Mouse (Mus musculus) large intestine, adult 2 months (tissue): ENCODE results near the gene Leo1. TPM values are rescaled to one million over a fixed set of nuclear protein-coding genes. Genes with fewer than 3 reads are reported as not detected.

ENCODE experiments used
- DNase-seq: peaks from one replicate; pipeline ENCODE4 v3.0.0-alpha.2; 2012; ENCODE audit warnings: low read depth, low spot score
- WGBS: fragments of 180-500 bp; shearing (Covaris S2); methylation state at CpG from one replicate; pipeline ENCODE4 v1.1.7; 2018; 5-methylcytosine and 5-hydroxymethylcytosine counted together
- polyA plus RNA-seq: library from polyadenylated mRNA; depleted of rRNA; stranded (reverse); fragments of >200 nt; gene quantifications from 2 replicates; pipeline ENCODE4 v1.2.3, GENCODE M21; 2012; rRNA removed

The Leo1 gene
- 3.9 and 4.8 TPM in 2 replicates for polyA plus RNA-seq

DNA sequence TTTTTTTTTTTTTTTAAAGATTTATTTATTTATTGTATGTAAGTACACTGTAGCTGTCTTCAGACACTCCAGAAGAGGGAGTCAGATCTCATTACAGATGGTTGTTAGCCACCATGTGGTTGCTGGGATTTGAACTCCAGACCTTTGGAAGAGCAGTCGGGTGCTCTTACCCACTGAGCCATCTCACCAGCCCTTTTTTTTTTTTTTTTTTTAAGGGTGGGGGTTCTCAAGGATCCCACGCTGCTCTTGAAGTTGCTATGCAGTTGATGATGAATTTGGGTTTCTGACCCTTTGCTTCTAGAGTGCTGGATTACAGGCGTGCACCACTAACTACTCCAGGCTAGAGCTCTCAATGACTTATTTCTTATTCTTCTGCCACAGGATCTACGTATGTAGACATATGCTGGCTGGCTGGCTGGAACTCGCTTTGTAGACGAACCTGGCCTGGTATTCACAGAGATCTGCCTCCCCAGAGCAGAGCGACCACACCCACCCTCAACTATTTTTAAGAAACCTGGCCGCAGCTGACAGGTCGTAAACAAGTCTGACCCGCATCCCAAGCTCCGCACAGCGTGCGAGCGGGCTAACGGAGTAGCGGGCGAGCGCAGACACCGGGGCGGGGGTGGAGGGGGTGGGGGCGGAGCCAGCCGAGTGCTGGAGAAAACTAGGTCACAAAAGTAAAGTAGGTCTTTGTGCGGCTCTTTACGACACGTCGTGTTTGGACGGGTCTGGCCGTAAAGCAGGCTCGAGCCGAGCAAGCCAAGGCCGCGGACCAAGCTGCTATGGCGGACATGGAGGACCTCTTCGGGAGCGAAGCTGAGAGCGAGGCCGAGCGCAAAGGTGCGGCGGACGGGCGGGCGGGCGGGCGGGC, at the start of gene Leo1:
Gene Leo1 (plus strand): TSS at position 729 of the 871 bp plus-strand sequence.
- under 1% methylated on average over 45 of the region's 45 CpGs for WGBS
- peak; percentile 56 for DNase-seq

DNA sequence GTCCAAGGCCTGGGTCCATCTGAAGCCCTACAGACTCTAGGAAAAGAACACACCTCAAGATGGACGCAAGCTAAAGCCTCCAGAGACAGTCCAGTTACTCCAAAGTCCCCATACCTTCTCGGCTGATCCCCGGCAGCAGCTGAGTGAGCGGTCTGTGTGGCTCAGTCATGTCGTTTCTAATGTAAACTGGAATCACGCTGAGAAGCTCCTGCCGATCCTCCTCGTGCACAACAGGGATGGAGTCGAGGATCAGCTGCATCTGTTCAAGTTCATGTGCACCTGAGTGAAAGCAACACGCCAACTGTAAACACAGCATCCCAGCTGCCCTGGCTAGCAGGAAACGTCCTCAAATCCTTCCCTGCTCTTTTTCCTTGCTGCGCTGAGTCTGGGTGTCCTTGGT, 48.1 kb upstream of the Leo1 start:
- WGBS, result 74% methylated on average over 12 of the region's 12 CpGs

DNA sequence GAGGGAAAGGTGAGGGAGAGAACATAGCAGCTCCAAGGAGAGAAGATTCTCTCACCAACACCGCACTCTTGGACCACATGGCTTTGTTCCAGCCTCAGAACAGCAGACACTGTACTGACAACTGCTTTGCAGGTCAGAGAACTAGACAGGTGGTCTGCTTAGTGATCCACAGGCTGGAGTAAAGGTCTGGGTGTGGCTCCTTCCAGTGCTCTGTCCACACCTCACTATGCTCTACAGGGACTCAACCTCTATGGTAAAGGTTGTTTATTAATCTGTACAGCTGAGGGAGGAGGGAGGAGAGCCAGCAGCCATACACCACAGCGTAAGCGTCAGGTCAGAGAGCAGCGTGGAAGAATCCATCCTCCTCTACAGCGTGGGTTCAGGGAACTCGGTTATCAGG, 45.4 kb upstream of the Leo1 start:
- DNase-seq, result no peak
- 43% methylated on average over 6 of the region's 6 CpGs for WGBS

More for the DNA sequence above, 48.1 kb upstream of the Leo1 start:
- no peak for DNase-seq

DNA sequence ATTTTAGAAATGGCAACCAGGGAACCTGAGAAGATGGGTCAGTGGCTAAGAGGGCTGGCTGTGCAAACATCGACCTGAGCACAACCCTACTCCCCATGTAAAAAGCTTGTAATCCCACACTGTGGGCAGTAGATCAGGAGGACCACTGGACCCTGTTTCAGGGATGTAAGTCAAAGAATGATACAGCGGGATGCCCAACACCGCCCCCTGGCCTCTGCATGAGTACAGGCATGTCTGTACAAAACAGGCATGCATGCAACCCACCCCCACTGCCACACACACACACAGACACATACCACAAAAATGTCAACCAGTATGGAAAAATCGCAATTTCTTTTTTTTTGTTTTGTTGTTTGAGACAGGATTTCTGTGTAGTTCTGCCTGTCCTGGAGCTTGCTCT, 42.3 kb upstream of the Leo1 start:
- no peak for DNase-seq
- WGBS, result 92% methylated on average over 4 of the region's 4 CpGs

DNA sequence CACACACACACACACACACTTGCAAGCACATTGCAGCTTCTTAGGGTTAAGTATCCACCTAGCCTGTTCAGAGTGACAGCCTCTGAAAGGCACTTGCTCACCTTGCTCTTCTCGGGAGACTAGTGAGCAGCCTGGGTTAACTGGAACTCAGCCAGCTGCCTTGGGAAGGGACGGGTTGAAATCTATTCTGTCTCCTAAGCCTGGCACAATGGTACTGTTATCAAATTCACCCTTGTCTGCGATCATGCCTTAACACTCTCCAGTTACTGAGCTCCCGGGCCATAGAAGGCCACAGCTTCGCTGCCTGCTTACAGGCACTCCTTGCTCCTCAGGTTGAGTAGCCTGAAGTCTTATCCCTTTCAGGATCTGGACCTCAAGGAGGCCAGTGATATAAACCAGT, 40.7 kb upstream of the Leo1 start:
- 38% methylated on average over 5 of the region's 5 CpGs for WGBS
- DNase-seq, result no peak

DNA sequence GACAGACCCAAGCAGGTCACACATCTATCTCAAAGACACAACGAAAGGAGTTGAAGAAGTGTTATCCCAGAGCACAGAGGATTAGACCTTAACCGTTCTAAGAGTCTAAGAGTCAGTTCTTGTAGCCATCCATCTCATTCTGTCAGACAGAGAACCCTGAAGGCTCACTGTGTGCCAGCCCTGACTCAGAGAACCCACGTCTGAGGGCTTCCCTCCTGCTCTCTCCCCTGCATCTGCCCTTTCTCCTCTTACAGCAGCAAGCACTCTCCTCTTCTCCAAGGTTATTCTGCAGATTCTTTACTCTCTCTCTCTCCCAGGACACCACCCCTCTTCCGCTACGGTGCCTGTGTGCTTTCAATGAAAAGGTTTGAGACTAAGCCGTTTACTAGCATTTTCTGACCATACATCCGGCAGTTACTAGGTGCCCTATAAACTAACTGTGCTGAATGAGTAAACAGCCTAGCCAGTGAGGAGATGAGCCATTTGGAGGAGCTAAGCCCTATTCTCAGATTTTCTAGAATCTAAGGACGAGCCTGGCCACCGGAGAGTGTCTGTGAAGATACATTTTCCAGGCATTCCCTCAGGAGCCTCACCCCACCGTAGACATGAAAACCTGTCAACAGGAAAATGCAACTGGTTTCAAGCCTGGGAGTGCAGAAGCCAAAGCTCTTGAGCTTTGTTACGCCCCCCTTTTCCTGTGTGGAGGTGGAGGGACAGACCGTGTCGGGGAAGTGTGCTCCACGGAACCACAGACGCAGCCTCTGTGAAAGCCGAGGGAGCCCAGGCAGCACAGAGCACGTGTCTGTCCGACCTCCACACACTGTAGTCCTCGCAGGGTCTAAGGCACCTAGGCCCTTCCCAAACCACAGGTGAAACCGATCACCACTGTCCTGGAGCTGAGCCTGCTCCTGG, 39.5 kb upstream of the Leo1 start:
- WGBS, result 47% methylated on average over 20 of the region's 20 CpGs
- DNase-seq, result no peak

DNA sequence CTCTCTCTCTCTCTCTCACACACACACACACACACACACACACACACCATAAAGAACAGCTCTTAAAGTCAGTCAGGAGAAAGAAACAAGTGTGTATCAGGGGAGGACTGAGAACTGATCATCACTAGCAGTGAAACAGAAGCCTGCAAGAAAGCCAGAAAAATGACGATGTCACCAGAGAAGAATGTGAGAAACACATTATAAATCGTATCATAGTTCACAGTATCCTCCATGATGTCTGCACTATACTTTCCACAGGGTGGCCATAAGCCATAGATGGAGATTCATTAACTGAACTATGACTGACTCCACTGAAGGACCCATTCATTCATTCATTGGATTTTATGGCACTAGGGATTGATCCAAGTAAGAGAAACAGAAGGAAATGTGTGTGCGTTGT, 37.8 kb upstream of the Leo1 start:
- DNase-seq, result no peak
- WGBS, result 15% methylated on average over 3 of the region's 3 CpGs

DNA sequence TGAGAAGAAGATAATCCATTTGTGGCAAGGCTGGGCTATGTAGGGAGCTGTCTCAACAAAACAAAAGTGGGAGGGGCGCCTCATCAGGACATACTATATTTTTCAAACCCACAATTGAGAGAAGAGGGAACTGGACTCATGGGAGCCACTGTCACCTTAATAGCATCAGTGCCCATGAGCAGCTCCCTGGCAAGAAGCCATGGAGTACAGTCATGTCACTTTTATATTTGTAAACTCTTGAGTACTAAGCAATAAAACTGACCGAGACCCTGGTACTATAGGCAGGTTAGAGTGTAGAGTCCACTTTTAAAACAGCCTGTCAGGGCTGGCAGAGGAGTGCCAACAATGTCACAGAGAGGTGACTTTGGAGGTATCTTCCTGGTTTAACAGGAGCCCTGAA, 35.2 kb upstream of the Leo1 start:
- DNase-seq, result peak; percentile 66
- 49% methylated on average over 2 of the region's 2 CpGs for WGBS

DNA sequence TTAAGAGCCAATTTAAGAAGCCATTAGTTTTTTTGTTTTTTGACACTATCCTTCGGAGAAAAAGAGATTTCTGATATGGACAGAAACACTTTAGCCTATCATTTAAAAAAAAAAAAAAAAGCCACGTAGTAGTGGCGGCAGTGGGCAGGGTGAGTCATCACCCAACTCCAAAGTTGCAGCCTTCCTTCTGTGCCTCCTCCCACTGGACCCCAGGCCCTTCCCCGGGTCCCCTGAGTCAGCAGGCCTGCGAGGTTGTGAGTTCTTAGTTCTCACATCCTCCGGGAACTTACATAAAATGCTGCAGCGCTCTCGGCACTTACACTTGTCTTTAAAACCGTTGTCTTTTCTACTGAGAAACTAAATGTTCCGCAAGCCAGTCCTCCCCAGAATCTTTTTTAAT, 33.5 kb upstream of the Leo1 start:
- no peak for DNase-seq
- 21% methylated on average over 10 of the region's 10 CpGs for WGBS

DNA sequence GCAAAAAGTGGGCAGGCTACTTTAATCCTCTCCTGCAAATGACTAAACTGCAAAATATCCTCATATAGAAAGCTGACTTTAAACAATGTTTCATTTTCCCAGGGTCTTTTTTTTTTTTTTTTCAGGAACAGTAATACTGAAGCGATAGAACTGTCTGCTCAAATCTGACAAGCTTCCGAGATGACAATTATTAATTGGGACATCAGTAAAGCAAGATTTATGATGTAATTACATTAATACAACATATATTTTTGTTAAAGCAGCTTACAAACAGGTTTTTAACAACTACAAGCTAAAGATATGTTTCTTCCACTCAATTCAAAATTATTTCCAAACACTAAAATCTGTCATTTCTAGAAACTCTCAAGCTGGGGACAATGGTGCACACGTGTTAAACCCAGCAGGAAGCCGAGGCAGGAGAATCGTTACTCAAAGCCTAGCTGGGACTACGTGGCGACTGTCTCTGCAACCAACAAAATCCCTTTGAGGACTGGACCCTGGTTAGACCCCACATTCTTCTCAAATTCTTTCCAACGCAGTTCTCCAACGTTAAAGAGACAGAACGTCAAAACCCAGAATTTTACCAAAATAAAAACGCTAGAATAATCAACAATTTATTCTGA, 33.0 kb upstream of the Leo1 start:
- WGBS, result 15% methylated on average over 11 of the region's 11 CpGs
- no peak for DNase-seq

DNA sequence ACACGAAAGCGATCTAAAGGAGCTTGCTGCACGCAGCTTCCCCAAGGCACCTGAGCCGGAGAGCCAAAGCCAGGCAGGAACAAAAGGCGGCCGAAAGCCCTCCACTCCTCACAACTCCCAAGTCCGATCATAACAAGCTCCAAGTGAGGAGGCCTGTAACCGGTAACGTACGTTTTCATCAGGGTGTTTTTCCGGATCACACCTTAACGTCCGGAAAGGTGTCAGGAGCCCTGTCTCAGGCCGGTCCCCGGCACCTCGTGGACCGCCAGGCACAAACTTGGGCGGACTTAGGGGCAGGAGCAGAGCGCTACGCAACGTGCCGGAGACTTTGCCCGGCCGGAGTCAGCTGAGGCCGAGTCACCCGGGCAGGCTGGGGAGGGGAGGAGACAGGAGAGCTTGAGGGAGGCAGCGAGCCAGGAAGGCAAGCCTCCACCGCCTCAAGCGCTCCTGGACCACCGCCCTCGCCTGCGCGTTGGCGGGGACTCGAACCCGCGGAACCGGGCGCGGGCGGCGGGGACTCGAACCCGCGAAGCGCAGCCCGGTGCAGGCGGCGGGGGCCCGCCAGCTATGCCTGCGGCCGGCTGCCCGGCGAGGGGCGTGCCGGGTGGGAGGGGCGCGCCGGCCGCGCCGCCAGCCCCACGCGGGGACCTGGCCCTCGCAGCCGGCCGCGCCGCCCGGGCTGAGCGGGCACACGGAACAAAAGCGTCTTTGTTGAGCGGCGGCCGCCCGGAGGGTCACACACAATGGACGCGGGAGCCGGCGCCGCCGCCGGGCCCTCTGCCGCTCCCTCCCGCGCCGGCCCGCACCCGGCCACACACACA, 32.1 kb upstream of the Leo1 start:
- WGBS, result under 1% methylated on average over 60 of the region's 90 CpGs
- DNase-seq, result peak; percentile 55

DNA sequence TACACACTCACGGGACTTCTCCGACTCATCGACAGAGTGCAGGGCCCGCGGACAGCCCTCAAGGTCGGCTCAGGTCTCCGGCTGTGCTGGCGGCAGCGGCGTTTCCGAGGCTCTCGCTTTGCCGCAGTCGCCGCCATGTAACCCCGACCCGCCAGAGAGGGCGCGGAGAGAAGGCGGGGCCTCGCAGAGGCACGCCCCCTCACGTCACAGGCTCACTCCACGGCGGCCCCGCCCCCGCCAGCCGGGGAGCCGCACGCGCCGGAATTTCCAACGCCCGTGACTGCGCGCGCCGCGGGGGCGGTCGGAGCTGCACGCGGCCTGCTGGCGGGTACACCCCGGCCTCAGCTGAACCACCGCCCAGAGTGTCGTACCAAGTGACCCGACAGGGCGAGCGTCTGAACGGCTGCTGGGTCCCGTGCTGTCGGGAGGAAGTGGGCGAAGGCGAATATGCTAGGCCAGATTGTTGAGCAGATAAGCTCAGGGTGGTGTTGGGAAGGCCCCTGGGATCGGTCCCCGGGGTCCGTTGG, 31.4 kb upstream of the Leo1 start, which contains the start of gene Mapk6:
Gene Mapk6 (minus strand): TSS at position 154 of the 527 bp plus-strand sequence.
- under 1% methylated on average over 58 of the region's 58 CpGs for WGBS
- DNase-seq, result peak; percentile 62

DNA sequence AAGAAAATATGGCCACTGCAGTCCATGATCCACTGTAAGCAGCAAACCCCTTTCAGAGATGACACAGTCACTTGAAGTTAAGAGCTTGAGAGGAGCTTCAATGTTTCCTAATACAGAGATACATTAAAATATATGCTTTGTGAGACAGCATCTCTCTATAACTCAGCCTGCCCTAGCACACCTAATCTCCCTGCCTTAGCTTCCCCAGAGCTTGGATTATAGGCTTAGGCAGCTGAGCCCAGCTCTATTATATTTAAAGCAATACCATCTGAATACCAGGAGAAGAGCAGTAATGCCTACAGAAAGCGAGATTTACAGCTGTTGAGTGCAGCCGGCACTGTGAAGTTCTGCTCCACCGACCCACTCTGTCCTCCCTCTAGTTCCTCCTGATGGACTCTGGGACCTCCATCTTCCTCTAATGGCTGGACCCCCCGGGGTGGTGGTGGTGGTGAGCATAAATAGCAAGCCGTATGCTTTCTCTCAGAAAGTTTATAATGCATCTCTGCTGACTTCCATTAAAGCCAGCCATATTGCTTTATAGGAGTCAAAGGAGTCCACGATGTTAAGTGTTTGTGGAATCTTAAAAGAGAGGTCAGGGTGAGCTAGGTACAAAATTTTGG, 30.3 kb upstream of the Leo1 start:
- WGBS, result 77% methylated on average over 6 of the region's 6 CpGs
- no peak for DNase-seq

DNA sequence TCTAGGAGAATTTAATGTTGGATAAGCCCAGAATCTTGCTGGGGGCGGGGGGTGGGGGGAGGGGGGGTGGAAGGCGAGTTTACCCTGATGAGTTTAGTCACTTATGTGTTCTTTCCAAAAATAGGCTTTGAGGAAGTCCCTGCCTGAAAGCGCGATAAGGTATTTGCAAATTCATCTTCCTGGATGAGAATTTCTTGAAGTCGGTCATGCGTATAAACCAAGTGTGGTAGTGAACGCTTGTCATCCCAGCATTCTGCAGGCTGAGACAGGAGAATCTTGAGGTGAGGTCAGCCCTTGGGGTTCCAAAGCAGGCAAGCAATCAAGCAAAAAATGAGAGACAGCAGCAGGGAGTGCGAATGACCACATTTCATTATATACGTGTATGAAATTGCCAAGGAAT, 29.7 kb upstream of the Leo1 start:
- WGBS, result 84% methylated on average over 9 of the region's 9 CpGs
- DNase-seq, result no peak

DNA sequence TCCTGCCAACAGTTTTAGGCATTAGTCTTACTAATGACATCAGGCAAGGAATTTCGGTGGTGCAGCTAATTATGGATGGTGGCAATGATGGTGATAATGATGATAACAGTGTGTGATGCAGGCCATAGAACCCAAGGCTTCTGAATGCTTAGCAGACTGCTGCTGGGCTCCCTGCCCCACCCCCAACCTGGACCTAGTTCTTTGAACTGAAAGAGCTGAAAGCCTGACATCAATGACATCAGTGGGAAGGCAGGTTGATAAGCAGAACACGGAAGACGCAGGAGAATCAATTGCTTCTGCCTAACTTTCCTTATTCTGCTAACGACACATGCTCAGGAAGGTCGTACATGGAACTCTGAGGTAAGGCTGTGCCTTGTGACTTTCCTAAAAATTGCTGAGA, 28.1 kb upstream of the Leo1 start:
- WGBS, result 87% methylated on average over 5 of the region's 5 CpGs
- DNase-seq, result no peak

DNA sequence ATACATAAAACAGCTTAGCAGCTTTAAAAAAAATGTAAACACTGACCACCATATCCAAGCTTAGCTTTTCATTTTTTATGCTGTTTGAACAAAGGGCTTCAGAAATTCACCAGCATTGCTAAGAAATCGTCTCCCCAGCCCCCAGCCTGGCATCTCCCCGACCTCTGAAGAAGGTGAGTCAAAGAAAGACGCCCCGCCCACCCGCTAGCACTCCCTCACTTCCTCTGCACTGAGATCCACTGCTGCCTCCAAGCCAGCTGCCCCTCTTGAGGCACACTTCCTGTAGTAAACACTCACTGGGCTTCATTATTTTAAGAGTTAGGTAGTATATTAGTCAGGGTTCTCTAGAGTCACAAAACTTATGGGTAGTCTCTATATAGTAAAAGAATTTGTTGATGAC, 27.1 kb upstream of the Leo1 start:
- WGBS, result 35% methylated on average over 5 of the region's 5 CpGs
- DNase-seq, result no peak

DNA sequence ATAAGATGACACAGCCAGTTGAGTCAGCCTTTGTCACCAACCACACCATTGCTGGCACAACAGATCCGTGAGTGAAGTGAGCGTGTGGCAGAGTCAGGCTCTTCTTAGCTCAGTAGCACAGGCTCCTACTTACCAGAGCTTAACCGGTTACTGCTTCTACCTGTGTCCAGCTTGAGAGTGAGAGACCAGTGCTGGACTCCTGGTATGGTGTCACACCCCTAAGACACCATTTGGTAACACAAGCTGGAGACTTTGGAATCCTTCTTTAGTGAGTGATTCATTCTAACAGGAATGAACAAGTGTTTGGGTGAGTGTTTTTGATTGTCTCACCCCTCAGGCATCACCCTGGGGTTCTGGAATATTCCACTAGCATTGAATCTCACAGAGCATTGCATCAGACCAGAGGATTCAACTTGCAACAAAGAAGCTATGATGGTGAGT, 19.1 kb upstream of the Leo1 start:
- DNase-seq, result no peak
- WGBS, result 90% methylated on average over 3 of the region's 3 CpGs

DNA sequence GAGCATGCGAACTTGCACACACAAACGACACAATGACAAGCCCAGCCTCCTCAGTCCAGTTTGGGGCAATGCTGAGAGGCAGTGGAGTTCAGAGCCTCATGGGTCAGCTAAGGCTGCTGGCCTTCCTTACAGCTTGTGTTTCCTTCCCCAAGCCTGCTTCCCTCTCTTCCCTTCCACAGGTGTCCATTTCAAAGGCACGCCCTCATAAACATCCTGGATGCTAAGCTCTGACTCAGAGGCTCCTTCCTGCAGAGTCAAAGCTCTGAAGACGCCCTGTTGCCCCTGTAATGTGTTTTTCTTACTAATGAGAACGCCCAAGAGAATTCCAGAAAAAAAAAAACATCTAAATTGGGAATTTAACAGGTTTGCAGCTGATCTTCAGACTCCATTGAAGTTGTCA, 17.6 kb upstream of the Leo1 start:
- no peak for DNase-seq
- 52% methylated on average over 5 of the region's 5 CpGs for WGBS
